Mouse (Mus musculus) layer of hippocampus, adult 2 months (tissue): ENCODE data around the gene Clcf1. TPM values are rescaled to one million over a fixed set of nuclear protein-coding genes. Genes with fewer than 3 reads are reported as not detected.

ENCODE experiments used
- DNase-seq, 2 experiments: peaks; one replicate each; pipeline ENCODE4 v3.0.0; 2022; ENCODE audit warnings: low spot score in 2 of 2
- H3K27ac ChIP-seq: fragments of 200-600 bp; 2 replicates; pipeline ENCODE4 v1.8.1; 2022
- H3K4me3 ChIP-seq: fragments of 200-600 bp; 2 replicates; pipeline ENCODE4 v1.8.1; 2022; ENCODE audit warnings: mild to moderate bottlenecking
- CTCF ChIP-seq: fragments of 200-600 bp; conservative IDR thresholded peaks from 2 replicates; pipeline ENCODE4 v1.8.1; 2022; ENCODE audit warnings: antibody characterized with exemption, mild to moderate bottlenecking, moderate library complexity
- microRNA-seq, 2 experiments: library from miRNA; unstranded; fragments of <30 nt; microRNA quantifications; one replicate each; pipeline ENCODE4 v1.2.0; 2021
- total RNA-seq, 2 experiments: library from RNA; stranded (reverse); gene quantifications; 2 replicates each; pipeline ENCODE4 v1.2.3; 2021

Clcf1 gene
- total RNA-seq, 2 experiments from 2014 or later = 0.61 to 0.76 TPM

DNA sequence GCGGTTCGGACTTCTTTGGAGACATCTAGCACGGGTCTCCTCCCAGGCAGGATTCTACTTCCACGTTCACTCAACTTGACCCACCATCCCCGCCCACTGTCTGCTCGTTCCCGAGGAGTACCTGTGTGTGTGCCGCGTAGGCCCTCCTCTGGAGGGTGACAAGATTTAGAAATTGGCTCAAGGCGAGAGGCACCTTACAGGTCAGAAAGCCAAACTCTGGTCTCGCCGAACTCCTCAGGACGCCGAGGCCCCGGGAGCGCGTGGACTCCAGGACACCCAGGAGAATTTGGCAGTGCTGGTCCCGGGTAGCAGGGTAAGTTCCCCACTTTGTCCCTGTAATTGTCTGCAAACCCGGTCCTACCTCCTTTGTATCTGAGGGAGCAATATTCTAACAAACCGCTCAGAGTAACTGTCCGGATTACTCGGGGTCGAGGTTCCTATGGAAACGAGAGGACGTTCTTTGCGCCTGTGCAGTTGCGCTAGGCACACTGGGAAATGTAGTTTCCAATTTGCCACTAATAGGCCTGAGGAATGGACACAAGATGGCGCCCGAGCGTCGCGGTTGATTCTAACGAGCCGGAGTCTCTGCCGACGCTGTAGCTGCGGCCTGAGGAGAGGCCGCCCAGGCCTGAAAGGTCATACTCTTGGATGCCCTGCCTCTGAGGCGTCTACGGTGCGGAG is 43.3 kb downstream of the Clcf1 start:
- peak; percentile 93 for TF ChIP-seq CTCF
- Histone ChIP-seq H3K4me3 (peak overlapping the region; percentile 91), H3K27ac (peak overlapping the region; percentile 87)
- DNase-seq = peak; percentile 91 to 93

DNA sequence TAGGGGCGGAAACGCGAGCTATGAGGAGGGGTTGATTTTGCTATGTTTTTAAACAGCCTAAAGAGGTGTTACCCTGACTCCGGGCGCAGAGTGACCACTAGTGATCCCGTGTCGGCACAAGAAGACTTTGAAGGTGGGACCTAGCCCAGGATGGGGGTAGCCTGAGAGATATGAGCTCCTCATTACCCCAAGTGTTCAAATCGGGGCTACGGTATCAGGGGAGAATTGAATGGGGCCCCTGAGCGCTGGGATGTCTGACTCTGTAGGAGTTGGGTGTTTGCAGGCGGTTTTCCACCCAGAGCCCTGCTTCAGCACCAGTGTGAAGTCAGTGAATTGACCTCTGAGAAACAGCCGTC is 43.8 kb downstream of the Clcf1 start:
- Histone ChIP-seq H3K4me3 (peak overlapping the region; percentile 91), H3K27ac (peak overlapping the region; percentile 87)
- no peak for DNase-seq
- no peak for TF ChIP-seq CTCF

DNA sequence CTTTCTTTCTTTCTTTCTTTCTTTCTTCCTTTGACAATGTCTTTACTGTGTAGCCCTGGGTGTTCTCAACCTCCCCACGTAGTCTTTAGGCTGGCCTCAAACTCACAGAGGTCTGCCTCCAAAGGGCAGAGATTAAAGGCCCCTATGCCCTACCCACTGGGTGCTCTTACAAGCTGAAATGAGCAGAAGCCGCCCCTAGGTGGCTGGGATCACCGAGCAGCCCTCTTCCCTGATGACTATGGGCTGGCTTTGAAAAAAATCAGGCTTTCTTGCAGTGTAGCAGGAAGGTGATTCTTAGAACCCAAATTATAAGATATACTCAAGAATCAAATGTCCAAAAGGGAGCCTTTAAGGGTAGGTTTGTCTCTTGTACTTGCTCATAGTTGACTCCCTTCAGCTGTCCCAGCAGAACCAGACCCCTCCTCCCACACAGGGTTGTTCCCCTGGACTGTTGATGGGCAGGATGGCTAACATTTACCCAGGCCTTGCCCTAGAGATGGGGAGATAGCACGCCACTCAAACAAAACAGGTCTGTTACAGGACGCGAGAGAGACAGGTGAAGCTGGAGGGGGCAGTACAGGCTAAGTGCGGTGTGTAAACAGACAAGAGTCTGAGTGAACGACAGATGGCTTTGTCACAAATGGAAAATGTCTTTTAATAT is 47.1 kb downstream of the Clcf1 start:
- Histone ChIP-seq H3K27ac (no peak overlapping the region), H3K4me3 (no peak overlapping the region)
- TF ChIP-seq CTCF = peak; percentile 57
- DNase-seq = no peak

DNA sequence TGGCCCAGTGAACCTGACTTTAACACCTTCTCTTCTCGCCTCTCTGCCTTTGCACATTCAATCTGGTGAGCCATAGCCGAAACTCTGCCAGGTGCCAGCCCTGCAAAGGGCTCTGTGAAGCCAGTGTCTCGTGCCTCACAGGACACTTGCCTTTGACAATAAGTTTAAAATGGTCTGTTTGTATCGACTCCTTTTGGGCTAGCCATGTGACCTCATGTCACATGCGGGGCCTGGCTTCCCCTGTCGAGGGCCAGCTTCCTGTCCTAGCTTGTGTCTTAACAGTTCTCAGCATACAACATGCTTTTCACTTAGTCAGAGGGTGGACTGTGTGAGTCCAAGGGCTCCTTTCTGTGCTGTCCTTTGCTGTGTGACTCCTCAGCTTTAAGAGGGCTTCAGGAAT is 48.7 kb downstream of the Clcf1 start:
- DNase-seq = no peak
- no peak for TF ChIP-seq CTCF
- Histone ChIP-seq H3K4me3 (no peak overlapping the region), H3K27ac (no peak overlapping the region)

DNA sequence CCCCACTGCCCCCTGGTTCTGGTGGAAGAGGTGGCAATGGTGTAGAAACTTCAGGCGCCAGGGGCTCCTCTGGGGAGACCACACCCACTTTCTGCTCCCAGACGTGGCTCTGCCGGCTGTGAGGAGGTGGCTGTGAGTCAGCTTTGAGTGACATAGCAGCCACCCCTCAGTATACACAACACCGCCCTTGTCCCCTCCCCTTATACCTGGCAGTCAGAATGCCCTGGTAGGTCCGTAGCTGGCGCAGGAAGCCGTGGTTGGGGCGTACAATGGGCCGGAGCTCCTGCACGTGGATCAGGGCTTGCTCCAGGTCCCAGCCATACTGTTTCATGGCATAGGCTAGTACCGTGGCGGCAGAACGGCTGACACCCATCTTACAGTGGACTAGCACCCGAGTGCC is 49.7 kb downstream of the Clcf1 start:
- no peak overlapping the region for H3K27ac ChIP-seq
- no peak for TF ChIP-seq CTCF
- H3K4me3 ChIP-seq = no peak overlapping the region
- DNase-seq = no peak

DNA sequence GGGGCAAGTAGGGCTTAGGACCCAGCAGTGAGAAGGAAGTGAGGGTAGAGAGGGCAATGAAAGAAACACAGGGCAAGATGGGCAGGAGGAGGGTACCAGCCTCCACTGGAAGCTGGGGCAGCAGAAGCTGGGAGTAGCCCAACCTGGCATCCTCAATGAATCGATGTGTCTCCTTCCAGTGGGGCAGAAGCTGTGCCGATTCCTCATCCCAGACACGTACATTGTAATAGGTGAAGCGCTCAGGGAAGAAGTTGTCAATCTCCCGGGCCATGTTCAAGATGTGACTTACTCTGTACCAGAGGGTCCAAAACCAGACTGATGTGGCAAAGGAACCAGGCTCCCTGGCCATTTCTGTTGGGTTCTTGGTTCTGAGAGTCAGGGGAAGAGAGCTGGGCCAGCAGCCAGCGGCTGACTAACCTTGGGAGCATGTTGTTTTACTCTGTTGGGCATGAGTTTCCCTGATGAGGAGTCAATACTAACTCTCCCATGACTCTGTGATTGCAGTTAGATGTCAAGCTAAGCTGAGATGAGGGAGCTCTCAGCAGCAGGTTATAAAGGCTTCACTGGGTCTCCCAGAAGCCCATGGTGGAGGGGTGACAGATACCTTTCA is 50.2 kb downstream of the Clcf1 start:
- DNase-seq = no peak
- TF ChIP-seq CTCF = no peak
- Histone ChIP-seq H3K27ac (no peak overlapping the region), H3K4me3 (no peak overlapping the region)

DNA sequence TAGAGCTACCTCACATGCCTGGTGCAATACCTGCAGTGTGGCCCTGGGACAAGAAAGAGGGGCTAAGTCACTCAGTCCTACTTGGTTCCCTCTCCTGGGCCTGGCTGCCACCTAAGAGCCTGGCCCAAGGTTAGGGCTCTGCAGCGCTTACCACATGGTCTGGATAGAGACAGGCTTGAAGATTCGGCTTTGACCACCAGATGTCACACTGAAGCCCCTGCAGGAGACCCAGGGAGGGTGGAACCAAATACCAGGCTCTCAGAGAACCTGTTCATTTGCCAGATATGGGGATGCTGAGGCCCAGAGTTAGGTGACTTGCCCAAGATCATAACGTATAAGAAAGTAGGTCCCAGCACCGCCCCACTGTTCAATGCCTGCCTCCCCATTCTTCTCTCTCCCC is 51.9 kb downstream of the Clcf1 start:
- DNase-seq = no peak
- Histone ChIP-seq H3K4me3 (no peak overlapping the region), H3K27ac (no peak overlapping the region)
- peak; percentile 30 for TF ChIP-seq CTCF

DNA sequence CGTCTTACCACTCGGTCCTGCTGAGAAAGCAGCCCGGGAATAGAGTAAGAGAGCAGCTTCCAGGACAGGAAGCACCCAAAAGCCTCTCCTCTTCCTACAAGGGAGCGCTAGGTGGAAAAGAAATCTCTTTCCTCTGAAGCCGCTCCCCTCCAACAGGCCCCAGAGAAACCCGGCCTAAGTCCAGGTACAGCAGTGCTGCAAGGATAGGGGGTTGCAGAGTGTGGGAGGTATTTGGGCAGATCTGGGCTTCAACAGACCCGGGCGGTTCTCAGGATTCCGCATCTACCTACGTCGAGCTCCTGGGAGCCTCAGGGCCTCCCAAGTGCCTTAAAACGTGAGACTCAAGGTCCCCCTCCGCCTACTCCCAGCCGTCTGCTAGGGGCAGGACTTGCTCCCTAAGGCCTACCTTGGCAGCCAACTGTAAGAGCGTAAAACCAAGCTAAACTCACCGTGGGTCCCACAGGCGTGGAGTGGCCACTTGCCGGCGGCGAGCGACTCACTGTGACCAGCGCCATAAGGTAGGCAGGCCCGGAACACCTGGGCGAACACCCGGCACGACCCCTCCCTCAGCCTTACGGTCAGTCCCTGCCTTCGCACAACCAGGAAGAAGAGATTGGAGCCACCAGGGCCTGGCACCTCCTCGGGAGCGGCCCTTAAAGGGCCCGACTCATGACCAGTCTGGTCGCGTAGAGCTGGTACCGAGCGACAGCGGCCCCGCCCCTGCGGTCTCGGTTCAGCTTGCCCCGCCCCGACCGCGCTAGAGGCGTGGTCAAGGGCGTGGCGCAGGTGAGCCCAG is 54.7 kb downstream of the Clcf1 start, which contains the start of gene Ssh3:
TSS of gene Ssh3 (minus strand) at position 615 of the 796 bp plus-strand sequence.
- no peak for TF ChIP-seq CTCF
- DNase-seq = peak; percentile 68
- H3K27ac ChIP-seq = peak within 1 kb of the TSS; percentile 84
- H3K4me3 ChIP-seq = peak within 1 kb of the TSS; percentile 64

DNA sequence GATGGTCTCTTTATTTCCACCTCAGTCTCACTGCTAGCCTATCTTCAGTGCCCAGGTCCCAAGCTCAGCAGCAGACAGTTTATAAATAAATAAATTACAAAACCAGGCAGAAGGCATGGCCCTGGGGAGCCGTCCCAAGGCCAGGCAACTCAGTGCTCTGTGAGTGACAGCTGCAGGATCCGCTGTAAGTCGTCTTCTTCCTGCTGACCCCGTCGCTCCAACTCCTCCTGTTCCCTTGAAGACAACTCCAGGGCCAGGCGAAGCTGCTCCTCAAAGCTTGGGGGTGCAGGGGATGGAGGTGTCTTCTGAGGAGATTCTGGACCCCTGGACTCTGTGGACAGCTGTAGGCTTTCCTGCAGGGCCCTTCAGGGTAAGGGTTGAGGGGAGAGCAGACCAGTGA is 56.1 kb downstream of the Clcf1 start:
- no peak for TF ChIP-seq CTCF
- DNase-seq = no peak
- H3K27ac ChIP-seq = no peak overlapping the region
- no peak overlapping the region for H3K4me3 ChIP-seq

DNA sequence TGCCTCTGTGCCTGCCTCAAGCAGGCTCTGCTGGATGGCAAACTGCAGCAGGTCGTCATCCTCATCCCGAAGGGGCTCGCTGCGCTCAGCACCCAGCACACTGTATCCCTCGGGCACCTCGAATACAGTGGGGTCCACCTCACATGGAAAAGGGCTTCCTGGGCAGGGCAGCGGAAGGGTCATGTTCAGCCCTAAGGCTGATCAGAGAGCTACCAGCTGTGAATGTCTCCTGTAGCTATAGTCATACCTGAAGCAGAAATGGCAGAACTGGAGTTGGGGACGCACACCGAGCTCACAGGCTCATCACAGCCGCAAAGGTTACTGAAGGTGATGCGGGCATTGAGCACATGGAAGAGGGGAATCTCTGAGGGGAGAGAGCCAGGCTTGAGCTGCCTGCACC is 56.9 kb downstream of the Clcf1 start:
- TF ChIP-seq CTCF = no peak
- DNase-seq = no peak
- H3K27ac ChIP-seq = no peak overlapping the region
- no peak overlapping the region for H3K4me3 ChIP-seq

Small RNAs within 50 kb of the gene (microRNA-seq; reads per million reads assigned to microRNA genes)
- 0 reads per million in 2 experiments for gene Gm26115
- gene Mir6985 = 4.5 to 5.3 reads per million in 2 experiments

Other genes starting within 250 kb of the Clcf1 start
- gene Aldh3b2, start 241.9 kb upstream of the Clcf1 start, total RNA-seq = under 1 TPM; 0.64 to 0.90 TPM
- 1 to 10 TPM; 2.3 to 2.7 TPM for gene Acy3, start 227.7 kb upstream of the Clcf1 start, total RNA-seq
- not detected for gene Tbx10, start 221.5 kb upstream of the Clcf1 start, total RNA-seq
- 10 to 100 TPM; 10.2 to 10.7 TPM for gene Nudt8, start 213.7 kb upstream of the Clcf1 start, total RNA-seq
- 1 to 10 TPM; 1.3 to 1.4 TPM for gene Gm49405, start 213.6 kb upstream of the Clcf1 start, total RNA-seq
- gene Doc2g, start 210.9 kb upstream of the Clcf1 start, total RNA-seq = 1 to 10 TPM; 3.2 TPM
- 100 to 1,000 TPM; 240 to 245 TPM for gene Ndufv1, start 201.4 kb upstream of the Clcf1 start, total RNA-seq
- gene Gstp1, start 176.3 kb upstream of the Clcf1 start, total RNA-seq = 100 to 1,000 TPM; 395 to 398 TPM
- gene Gstp2, start 168.2 kb upstream of the Clcf1 start, total RNA-seq = 10 to 100 TPM; 46.2 to 49.4 TPM
- not detected for gene Gstp3, start 154.7 kb upstream of the Clcf1 start, total RNA-seq
- gene Cabp2, start 132.7 kb upstream of the Clcf1 start, total RNA-seq = not detected
- gene Cdk2ap2, start 117.1 kb upstream of the Clcf1 start, total RNA-seq = 10 to 100 TPM; 29.5 to 33.9 TPM
- gene Pitpnm1, start 114.2 kb upstream of the Clcf1 start, total RNA-seq = 100 to 1,000 TPM; 173 to 180 TPM
- gene Aip, start 88.4 kb upstream of the Clcf1 start, total RNA-seq = 100 to 1,000 TPM; 111 to 123 TPM
- gene Gpr152, start 74.5 kb upstream of the Clcf1 start, total RNA-seq = under 1 TPM; 0.07 to 0.08 TPM
- under 1 TPM in 1 of 2 experiments, not detected in 1; 0.17 TPM for gene Cabp4, start 70.2 kb upstream of the Clcf1 start, total RNA-seq
- 10 to 100 TPM; 84.8 to 92.9 TPM for gene Coro1b, start 65.6 kb upstream of the Clcf1 start, total RNA-seq
- gene Ptprcap, start 60.6 kb upstream of the Clcf1 start, total RNA-seq = 1 to 10 TPM; 1.0 to 2.5 TPM
- 10 to 100 TPM; 42.5 to 47.9 TPM for gene Rps6kb2, start 50.9 kb upstream of the Clcf1 start, total RNA-seq
- 1 to 10 TPM; 6.6 to 8.9 TPM for gene Carns1, start 38.8 kb upstream of the Clcf1 start, total RNA-seq
- gene Tbc1d10c, start 23.0 kb upstream of the Clcf1 start, total RNA-seq = 1 to 10 TPM in 1 of 2 experiments, under 1 TPM in 1; 0.91 to 1.0 TPM
- 100 to 1,000 TPM; 263 to 276 TPM for gene Ppp1ca, start 22.2 kb upstream of the Clcf1 start, total RNA-seq
- 1 to 10 TPM; 8.1 to 8.7 TPM for gene Rad9a, start 12.6 kb upstream of the Clcf1 start, total RNA-seq
- not detected for gene AC109138.7, start 119 bp downstream of the Clcf1 start, total RNA-seq
- gene Pold4, start 17.7 kb downstream of the Clcf1 start, total RNA-seq = 10 to 100 TPM; 16.7 to 18.2 TPM
- 10 to 100 TPM; 57.5 to 58.7 TPM for gene Ssh3, start 54.9 kb downstream of the Clcf1 start, total RNA-seq
- 10 to 100 TPM; 63.4 to 70.7 TPM for gene Ankrd13d, start 68.9 kb downstream of the Clcf1 start, total RNA-seq
- 100 to 1,000 TPM; 181 to 201 TPM for gene Grk2, start 92.0 kb downstream of the Clcf1 start, total RNA-seq
- gene Kdm2a, start 184.0 kb downstream of the Clcf1 start, total RNA-seq = 10 to 100 TPM; 77.5 to 87.8 TPM
- 1 to 10 TPM in 1 of 2 experiments, under 1 TPM in 1; 0.82 to 1.0 TPM for gene Rhod, start 225.2 kb downstream of the Clcf1 start, total RNA-seq